Mouse (Mus musculus) gastrocnemius, postnatal 10 days (tissue): ENCODE results near the gene Fcgrt. TPM values are rescaled to one million over a fixed set of nuclear protein-coding genes. Genes with fewer than 3 reads are reported as not detected.
"Not testable (repeated sequence)": the region's sequence is repeated elsewhere in the genome, so short reads cannot be mapped to it uniquely, and the experiment has no call there.

Experiments
- DNase-seq: peaks from one replicate; pipeline ENCODE4 v3.0.0; 2021; ENCODE audit warnings: mixed read lengths
- total RNA-seq, 2 experiments: library from RNA; stranded (reverse); gene quantifications; 2 replicates each; pipeline ENCODE4 v1.2.3; 2021

Gene Fcgrt
- total RNA-seq, 2 experiments from 2014 or later = 70.9 to 75.2 TPM

- no peak for DNase-seq
Observed at GRCm38 (mm10) chr7:45111940-45112339, 8.3 kb upstream of the Fcgrt start.

GRCm38 (mm10) chr7:45110089-45110488, 6.4 kb upstream of the Fcgrt start:
- DNase-seq = not testable (repeated sequence)

GRCm38 (mm10) chr7:45107052-45107645, 3.5 kb upstream of the Fcgrt start:
- no peak for DNase-seq

- DNase-seq = no peak
Observed at GRCm38 (mm10) chr7:45106441-45106840, 2.8 kb upstream of the Fcgrt start.

GRCm38 (mm10) chr7:45105491-45105890, 1.8 kb upstream of the Fcgrt start:
- DNase-seq = no peak

GRCm38 (mm10) chr7:45104941-45105340, 1.3 kb upstream of the Fcgrt start:
- DNase-seq = no peak

GRCm38 (mm10) chr7:45102940-45103585, 588 bp downstream of the Fcgrt start:
- no peak for DNase-seq

GRCm38 (mm10) chr7:45102441-45102840, 1.2 kb downstream of the Fcgrt start:
- DNase-seq = no peak

- no peak for DNase-seq
Observed at GRCm38 (mm10) chr7:45100046-45100445, 3.6 kb downstream of the Fcgrt start.

GRCm38 (mm10) chr7:45098541-45099240, 5.0 kb downstream of the Fcgrt start:
- no peak for DNase-seq

- DNase-seq = no peak
Observed at GRCm38 (mm10) chr7:45097479-45097878, 6.2 kb downstream of the Fcgrt start.

GRCm38 (mm10) chr7:45095965-45096364, 7.7 kb downstream of the Fcgrt start:
- DNase-seq = not testable (repeated sequence)

GRCm38 (mm10) chr7:45095367-45095766, 8.3 kb downstream of the Fcgrt start:
- DNase-seq = no peak

- no peak for DNase-seq
Observed at GRCm38 (mm10) chr7:45094121-45094520, 9.5 kb downstream of the Fcgrt start.

- no peak for DNase-seq
Observed at GRCm38 (mm10) chr7:45093516-45093905, 10.1 kb downstream of the Fcgrt start.

GRCm38 (mm10) chr7:45092828-45093515, 10.7 kb downstream of the Fcgrt start:
- DNase-seq = no peak

GRCm38 (mm10) chr7:45092048-45092447, 11.6 kb downstream of the Fcgrt start, which contains the start of gene Rcn3:
TSS of gene Rcn3 (minus strand) at chr7:45092221.
- peak; percentile 91 for DNase-seq

GRCm38 (mm10) chr7:45091001-45091990, 12.4 kb downstream of the Fcgrt start:
- DNase-seq = peak; percentile 46

GRCm38 (mm10) chr7:45090251-45090977, 13.2 kb downstream of the Fcgrt start:
- DNase-seq = no peak

GRCm38 (mm10) chr7:45088597-45088996, 15.1 kb downstream of the Fcgrt start:
- DNase-seq = no peak

- DNase-seq = no peak
Observed at GRCm38 (mm10) chr7:45086084-45086483, 17.6 kb downstream of the Fcgrt start.
